Mouse (Mus musculus) left cerebral cortex, adult 9 months (tissue): ENCODE measurements around the gene Gm10220.
"Not testable (repeated sequence)": the region's sequence is repeated elsewhere in the genome, so short reads cannot be mapped to it uniquely, and the experiment has no call there.

Experiments
- DNase-seq, 2 experiments: peaks; one replicate each; pipeline ENCODE4 v3.0.0; 2022; ENCODE audit warnings: low spot score in 2 of 2

The Gm10220 gene

GRCm38 (mm10) chr5:26121321-26121720 is at the start of gene Gm10220:
Gm10220 (minus strand) TSS chr5:26121421.
- DNase-seq: not testable (repeated sequence)

GRCm38 (mm10) chr5:26169855-26170254 is 48.6 kb upstream of the Gm10220 start:
- DNase-seq: no peak

GRCm38 (mm10) chr5:26165791-26166165 is 44.6 kb upstream of the Gm10220 start:
- no peak for DNase-seq

GRCm38 (mm10) chr5:26165036-26165790 is 44.0 kb upstream of the Gm10220 start:
- DNase-seq: no peak

- DNase-seq: no peak
Observed at GRCm38 (mm10) chr5:26157396-26158170, 36.4 kb upstream of the Gm10220 start.

- no peak for DNase-seq
Observed at GRCm38 (mm10) chr5:26142891-26143290, 21.7 kb upstream of the Gm10220 start.

- DNase-seq: not testable (repeated sequence)
Observed at GRCm38 (mm10) chr5:26105262-26105661, 16.0 kb downstream of the Gm10220 start, which contains the start of gene 5031410I06Rik. 5031410I06Rik (minus strand) TSS chr5:26105362.

GRCm38 (mm10) chr5:26089191-26089590 is 32.0 kb downstream of the Gm10220 start, which contains the start of gene Gm10471:
Gm10471 (minus strand) TSS chr5:26089291.
- DNase-seq: not testable (repeated sequence)

- DNase-seq: not testable (repeated sequence)
Observed at GRCm38 (mm10) chr5:26079023-26079422, 42.2 kb downstream of the Gm10220 start.

- no peak for DNase-seq
Observed at GRCm38 (mm10) chr5:26070716-26071115, 50.5 kb downstream of the Gm10220 start.
